Mouse (Mus musculus) frontal cortex, adult (tissue): ENCODE results near the gene Heg1.

Source experiments
- ATAC-seq: cut with Nextera tagmentation; 2 replicates; pipeline ENCODE4 v1.9.2; 2017; ENCODE audit warnings: mild to moderate bottlenecking, moderate library complexity, mixed read lengths; ENCODE audit not compliant: low TSS enrichment

Heg1 gene

DNA sequence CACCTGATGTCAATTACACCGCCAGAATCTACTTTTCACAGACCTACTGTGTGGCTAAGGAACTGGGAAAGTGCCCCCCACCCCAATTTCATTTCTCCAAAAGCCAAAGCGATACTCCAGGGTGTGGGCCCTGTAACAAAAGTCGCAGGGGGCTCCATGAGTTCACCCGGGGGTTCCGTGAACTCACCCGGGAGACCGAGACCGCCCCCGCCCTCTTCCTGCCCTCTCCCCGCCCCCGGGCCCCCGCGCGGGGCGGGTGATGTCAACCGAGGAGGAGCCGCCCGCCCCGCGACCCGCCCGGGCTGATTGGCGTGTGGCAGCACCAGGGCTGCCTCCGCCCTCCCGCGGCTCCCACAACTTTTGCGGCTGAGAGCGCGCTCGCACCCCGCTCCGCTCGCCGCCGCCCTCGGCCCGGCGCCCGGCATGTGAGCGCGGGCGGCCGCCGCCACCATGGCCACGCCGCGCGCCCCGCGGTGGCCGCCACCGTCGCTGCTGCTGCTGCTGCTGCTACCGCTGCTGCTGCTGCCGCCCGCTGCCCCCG is at the start of gene Heg1:
Heg1 (plus strand) TSS at position 209 of the 541 bp plus-strand sequence.
- peak; percentile 83 for ATAC-seq

DNA sequence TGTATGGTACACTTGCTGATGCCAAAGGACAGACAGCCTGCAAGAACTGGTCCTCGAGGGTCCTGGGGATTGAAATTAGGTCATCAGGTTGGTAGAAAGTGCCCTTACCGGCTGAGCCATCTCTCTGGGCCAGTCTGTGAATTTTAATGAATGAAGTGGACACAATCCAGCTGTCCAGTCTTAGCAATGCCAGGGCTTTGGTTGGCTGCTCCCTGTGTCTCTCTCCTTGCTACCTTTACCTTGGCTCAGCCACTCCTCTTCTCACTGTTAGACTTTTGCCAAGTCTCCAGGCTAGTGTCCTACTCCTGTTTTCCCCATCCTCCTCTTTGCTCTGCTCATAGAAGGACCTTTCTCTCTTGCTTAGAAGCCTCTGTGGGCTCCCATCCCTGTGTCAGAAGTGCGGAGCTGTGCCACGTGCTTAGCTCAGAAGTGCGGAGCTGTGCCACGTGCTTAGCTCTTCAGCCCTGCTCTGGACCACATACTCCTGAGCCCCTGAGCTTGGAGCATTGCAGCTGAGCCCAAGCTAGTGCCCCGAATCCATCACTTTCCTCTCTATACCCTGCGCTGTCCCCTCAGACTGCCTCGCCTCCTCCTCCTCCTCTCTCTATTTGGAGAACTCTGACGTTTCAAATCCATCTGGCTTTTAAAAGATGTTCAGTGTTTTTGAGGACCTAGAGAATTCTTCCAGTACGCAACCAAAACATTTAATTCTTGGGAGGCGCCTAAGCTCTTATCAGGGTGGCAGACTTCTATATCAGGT is 48.2 kb upstream of the Heg1 start:
- peak; percentile 93 for ATAC-seq

DNA sequence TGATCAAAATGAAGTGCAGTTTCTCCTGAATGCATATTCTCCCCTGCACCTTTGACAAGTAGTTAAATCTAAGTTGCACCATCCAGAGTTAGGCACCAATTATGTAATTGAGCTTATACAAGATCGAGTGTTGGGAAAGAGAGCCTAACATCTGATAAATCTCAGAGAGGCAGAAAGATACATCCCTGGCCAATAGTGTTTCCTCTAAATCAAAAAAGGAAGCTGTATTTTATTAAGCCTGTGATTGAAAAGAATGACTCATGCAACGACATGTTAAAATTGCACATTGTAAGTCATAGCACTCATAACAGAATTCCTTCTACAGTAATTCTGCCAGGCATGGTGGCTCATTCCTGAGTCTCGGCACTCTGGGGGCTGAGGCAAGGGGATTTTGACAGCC is 42.4 kb upstream of the Heg1 start:
- ATAC-seq, result peak; percentile 78

DNA sequence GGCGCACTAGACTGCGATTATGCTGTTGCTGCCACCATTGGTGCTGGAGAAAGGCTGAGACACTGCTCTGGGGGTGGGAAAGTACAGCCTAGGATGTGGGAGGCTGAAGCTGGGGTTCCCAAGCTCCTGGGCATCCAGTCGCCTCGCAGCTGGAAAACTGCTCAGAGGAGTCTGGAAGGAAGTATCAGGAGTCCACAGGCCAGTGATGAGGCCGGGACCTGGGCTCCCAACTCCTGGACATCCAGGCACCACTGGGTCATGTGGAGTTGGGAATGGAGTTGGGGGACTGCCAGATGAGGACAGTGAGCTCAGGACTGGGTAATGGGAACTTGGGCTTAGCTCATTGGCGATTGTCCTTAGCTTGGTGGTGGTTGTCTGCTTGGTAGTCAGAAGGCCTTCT is 31.1 kb upstream of the Heg1 start:
- no peak for ATAC-seq

DNA sequence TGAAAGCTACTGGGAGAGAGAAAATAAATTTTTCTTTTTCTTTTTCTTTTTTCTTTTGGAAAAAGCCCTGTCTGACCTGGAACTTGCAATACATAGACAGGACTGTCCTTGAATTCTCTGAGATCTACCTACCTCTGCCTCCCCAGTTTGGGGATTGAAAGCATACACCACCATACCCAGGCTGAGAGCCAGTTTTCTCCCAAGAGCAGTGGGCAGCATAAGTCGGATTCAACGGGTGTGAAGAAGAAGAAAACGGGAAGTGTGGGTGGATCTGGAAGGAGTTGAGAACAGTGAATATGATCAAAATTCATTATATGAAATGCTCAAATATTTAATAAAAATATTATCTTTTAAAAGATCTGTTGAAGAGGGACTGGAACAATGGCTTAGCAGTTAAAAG is 28.7 kb upstream of the Heg1 start:
- ATAC-seq, result peak; percentile 90

DNA sequence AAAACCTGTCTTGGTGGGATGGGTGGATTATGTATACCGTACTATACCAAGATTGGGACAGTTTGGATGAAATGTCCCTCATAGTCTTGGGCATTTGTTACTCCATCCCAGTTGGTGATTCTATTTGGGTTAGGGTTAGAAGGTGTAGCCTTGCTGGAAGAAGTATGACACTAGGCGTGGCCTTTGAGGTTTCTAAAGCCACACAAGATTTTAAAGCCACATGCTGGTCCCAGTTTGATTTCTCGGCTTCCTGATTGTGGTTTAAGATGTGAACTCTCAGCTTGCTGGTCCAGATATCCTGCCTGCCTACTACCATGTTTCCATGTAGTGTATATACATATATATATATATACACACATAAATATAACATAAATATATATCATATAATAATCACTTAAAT is 27.0 kb upstream of the Heg1 start:
- no peak for ATAC-seq

DNA sequence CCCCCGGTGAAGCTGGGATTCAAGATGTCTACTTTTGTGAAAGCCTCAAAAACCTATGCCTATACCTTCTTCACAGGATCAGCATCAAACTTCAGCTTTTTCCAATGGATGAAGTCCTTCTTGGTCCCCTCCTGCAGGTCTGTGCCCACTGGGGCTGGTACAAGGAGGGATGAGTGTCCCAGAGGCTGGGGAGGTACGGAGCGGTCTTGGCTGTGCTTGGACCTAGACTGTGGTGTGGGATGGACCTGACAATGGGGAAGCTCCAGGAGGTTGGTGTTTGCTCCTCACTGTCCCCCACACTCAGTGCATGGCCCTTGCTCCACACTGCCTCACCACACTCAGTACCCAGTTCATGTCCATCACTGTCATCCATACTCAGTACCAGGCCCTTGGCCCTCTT is 26.0 kb upstream of the Heg1 start:
- no peak for ATAC-seq

DNA sequence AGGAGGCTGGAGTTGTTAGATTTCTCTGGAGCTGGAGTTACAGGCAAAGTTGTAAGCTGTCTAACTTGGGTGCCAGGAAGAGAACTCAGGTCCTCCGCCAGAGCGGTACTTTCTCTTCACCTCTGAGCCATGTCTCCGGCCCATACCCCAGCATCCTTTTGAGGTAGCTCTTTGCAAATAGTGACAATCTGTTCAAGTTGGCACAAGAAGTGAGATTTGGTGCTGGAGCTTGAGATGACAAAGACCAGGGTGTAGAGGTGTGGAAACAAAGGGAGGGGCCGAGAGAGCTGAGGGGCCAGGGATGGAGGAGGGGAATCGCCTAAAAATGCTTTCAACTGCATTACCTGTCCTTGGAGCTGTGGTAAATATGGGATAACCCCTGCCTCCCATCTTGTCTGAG is 24.6 kb upstream of the Heg1 start:
- ATAC-seq, result no peak

DNA sequence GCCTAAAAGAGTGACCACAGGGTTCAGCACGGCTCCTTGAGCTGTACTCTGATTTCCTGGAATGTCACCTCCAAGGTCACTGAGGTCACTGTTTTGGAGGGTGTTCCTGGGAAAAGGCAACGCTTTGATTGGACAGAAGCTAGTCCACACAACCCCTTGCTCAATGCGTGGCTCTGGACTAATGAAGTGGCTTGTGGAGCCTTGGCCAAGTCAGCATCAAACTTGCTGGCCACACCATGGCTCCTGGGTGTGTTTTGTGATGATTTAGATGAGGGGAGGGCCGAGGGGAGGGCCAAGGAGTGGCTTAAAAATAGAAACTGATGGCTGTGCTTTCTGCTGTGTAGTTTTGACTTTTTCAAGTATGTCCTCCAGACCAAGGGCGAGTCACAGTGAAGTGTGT is 24.0 kb upstream of the Heg1 start:
- ATAC-seq, result no peak

DNA sequence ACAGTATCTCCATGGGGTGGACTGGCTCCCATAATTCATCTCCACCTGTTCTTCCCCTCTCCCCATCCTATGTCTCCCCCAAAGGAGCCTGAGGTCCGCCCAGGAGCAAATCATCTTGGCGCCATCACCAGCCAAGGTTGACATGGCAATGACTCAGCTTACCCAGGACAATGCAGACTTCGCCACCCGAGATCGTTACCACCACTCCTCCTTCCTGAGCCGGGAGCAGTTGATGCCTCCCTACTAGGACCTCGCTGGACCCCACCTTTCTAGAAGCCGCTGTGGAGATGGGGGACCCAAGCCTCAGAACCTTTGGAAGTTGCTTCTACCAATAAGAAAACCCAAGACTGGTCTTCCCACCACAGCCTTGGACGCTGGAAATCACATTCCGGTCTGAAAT is 21.3 kb upstream of the Heg1 start:
- ATAC-seq, result no peak

DNA sequence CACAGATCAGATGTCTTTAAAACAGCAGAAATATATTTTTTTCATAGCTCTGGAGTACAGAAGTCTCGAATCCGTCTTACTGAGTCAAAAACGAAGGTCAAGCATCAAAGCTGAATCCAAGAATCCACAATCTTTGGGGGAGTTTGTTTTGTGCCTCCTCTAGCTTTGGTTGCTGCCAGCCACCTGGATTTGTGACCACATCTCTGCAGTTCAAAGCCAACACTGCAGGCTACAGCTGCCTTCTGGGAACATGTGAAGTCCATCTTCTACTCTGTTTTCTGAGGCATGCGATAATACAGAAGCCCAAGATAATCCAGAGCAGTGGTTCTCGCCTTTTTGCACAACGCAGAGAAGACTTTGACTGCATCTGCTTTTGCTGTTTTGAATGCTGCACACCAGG is 17.9 kb upstream of the Heg1 start:
- ATAC-seq, result no peak

DNA sequence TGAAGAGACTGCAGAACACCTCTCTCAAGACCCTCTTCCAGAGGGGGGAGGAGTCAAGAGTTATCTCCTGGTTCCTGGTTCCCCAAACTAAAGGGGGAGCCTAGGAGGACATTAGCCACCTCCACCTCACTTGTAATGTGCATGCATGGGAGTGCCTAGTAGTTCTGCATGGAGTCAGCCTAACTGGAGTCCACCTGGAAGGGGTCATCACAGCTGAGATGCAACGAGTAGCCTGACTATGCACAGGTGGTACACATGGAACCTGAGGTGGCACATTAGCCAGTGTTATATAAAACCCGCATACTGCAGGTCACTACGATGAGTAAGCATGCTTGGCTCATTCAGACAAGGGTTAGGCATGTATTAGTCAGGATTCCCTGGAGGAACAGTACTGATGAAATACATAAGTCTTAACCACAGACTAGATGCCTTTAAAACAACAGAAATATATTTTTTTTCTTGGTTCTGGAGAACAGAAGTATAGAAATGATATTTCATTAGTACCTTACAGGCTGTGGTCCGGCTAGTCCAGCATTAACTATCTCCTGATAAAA is 17.1 kb upstream of the Heg1 start:
- no peak for ATAC-seq

DNA sequence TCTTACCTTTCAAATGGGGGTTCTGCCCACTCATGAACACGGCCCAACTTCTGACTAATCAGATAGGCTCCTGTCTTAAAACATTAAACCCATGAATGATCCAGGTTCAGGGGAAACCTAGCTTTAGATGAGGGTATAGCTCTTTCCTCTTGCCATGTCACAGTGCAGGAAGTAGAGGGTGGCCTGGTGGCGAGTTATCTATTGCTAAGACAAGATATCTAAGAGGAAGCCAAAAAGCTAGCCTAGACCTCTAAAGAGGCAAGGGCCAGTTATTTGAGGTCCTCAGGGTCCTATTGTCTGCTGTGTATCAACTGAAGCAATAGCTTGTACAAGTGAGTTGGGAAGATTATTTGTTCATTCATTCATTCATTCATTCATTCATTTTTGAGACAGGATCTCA is 15.7 kb upstream of the Heg1 start:
- ATAC-seq, result no peak

DNA sequence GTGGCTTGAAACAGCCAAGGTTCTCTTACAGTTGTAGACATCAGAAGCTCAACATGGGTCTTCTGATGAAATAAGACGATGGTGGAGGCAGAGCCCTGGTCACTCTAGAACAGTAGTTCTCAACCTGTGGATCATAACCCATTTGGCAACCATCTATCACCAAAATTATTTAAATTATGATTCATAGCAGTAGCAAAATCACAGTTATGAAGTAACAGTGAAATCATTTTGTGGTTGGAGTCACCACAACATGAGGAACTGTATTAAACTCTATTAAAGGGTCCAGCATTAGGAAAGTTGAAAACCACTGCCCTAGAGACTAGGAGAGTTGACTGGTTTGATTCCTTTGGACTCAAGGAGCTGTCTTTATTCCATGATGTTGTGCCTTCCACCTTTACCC is 15.1 kb upstream of the Heg1 start:
- no peak for ATAC-seq

DNA sequence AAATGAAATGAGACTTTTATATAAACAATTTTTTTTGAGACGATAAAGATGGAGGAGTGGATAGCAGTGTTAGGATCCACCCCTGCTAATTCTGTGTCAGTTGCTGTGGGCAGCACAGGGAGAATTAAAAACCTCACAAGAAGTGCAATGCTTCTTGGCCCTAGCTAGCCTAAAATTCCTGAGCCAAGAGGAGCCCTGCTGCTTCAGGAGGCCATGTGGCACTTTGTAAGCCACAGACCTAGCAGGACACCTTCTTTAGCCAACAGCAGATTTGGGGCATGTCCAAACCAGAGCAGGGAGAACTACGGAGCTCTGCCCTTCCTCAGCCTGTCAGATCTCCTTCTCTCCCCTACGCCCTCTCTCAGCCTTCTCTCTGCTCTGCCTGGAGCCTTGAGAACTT is 13.8 kb upstream of the Heg1 start:
- peak; percentile 79 for ATAC-seq

DNA sequence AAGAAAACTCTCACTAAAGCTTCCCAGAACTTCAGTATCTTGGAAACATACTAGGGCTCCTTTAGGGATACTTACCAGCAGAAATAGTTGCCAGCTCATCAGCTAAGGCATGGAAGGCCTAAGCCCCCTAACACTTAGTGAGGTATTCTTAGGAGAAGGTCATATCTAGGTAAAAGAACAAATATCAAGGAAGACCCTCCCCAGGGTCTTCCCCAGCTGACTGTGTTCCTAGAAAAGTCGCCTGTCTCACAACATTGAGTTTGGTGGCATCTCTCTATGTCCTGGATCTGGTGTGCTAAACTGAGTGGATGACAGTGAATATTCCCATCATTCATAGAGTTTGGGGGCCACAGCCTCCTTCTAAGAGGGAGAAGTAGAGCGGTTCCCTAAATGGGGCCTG is 13.2 kb upstream of the Heg1 start:
- no peak for ATAC-seq

DNA sequence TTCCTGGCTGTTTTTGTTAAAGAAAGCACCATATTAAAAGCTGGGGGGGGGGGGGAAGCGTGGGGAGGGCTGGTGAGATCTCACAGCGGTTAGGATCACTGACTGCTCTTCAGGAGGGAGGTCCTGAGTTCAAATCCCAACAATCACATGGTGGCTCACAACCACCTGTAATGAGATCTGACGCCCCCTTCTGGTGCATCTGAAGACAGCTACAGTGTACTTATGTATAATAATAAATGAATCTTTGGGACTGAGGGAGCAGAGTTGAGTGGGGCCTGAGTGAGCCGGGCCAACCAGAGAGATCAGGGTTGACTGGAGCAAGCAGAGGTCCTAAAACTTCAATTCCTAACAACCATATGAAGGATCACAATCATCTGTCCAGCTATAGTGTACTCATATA is 12.0 kb upstream of the Heg1 start:
- ATAC-seq, result no peak

DNA sequence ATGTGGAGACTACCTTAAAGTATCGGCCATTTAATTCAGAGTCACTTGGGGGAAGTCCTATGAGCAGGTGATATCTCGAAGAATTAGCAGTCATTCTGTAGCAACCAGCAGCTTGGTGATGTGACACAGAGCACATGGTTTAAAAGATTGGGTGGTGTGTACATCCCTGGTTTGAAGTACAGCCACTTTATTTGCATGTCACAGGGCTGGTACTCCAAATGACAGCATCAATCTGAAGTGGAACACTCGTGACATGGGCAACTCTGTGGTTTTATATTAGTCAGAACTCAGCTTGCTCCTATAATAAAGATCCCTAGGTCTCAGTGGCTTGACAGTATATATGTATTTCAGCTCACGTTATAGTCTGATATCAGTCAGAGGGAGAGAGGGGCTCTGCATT is 11.5 kb upstream of the Heg1 start:
- ATAC-seq, result no peak

DNA sequence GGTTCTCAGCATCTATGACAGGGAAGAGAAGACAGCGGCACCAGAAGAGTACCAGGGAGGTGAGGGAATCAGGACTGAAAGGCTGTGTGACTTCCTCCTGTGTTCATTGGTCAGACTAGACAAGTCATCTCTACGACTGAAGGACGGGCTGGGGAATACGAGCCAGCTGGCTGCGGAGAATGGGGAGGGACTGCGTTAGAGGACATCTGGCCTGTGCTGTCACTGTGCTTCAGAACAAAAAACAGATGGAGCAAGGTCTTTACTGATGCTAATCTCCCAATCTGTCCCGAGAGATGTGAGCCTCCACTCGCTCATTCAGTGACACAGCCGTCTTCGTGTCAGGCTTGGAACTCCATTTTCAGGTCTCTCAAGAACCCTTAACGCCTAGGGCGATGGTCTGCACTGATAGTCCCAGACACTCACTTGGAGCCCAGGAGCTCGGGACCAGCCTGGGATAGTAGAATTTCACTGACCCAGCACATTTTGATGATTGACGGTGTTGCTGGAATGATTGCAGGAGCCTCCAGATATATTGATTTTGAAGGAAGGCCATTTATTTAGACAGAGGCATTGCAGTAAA is 10.6 kb upstream of the Heg1 start:
- peak; percentile 48 for ATAC-seq

DNA sequence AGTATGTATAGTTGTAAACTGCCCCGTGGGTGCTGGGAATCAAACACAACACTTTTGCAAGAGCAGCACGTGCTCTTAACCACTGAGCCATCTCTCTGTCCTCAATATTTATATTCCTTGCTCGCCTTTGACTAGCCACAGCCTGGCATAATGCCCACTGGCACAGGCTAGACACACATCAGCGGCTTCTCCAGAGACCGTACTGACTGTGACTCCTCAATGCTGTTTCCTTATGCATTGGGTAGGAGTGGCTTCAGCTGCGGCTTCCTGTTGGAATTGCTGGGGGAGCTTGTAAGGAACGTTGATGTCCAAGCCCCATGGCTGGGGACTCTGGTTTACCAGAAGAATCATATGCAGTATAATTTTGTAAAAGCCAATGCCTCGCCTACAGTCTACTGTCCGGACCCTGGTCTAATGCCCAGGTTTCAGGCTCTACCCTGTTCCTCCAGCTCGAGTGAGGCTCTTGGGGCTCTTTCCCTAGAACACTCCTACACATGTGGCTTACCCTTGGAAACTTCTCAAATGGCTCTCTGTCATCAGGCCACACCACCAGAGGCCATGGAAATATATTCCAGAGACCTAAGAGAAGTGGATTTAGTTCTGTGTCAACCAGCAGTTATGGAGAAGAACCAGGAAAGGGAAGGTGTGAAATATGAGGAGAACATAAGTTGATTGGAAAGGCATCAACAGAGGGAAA is 8.9 kb upstream of the Heg1 start:
- ATAC-seq, result no peak

DNA sequence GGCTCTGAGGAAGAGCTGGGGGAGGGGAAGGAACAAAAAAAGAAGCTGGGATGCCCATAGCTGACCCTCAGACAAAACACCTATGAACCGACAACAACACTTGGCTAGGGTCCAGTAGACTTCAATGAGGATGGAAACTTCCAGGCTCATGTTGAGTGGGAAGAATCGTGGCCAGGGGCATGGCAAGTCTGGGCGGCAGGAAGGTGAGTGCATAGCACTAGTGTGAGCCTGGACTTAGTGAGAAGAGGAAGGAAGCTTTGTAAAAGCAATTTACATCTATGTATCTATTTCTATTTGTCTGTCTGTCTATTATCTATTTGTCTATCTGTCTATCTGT is 8.4 kb upstream of the Heg1 start:
- ATAC-seq, result no peak

DNA sequence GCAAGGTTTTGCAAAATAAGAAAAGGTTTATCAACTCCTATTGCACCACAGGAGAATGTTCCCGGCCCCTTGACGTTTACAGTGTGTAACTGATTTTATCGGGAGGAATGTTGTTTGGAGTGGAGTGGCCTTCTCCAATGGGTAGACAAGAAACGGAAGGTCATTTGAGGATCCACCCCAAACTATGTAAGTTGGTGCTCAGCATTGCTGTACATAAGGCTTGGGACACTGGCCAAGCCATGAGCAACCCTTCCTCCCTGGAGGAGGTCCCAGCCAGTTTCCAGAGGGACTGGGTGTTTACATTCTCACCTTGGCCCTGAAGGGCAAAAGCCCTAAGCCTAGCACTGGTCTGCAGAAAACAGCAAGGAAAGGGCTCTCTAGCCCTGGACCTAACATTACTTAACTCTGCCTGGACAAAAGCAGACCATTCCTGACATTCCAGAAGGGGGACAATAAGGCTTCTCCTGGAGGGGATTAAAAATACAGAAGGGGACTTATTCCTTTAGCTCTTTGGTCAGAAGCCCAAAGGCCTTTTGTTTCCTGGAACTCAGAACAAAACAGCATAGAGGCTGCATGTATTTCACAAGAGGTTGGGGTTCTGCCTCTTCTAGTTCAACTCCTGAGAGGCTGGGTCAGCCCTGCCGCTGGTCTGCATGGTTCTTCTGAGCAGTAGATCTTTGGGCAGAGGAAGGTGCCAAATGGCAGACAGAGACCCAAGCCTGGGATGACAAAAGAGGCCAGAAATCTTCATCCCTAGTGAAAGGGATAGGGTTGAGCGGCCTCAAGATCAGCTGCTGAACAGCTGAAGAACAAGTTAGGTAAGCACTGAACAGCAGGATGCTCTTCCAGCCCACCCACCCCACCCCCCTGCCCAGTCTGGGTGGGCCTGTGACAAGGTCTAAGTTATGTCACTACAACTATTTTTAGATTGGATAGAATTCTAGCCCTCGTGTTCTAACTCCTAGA is 7.5 kb upstream of the Heg1 start:
- no peak for ATAC-seq
